Comparison of ENCODE assay signal across 8 mouse cellular contexts in the genomic region with DNA sequence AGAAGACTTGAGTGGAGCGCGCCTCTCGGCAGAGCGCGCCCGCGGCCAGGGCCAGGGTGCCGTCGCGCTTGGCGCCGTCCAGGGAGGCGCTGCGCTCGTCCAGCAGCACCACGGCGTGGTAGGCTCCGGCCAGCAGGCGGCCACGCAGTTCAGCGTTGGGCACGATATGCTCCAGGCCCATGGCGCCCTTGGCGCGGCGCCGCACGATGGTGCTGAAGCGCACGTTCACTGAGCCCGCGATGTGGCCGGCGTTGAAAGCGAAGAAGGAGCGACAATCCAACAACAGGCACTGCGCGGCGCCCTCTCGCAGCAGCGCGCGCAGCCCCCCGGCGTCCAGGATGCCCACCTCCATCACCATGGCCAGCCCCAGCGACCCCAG. TPM values are rescaled to one million over a fixed set of nuclear protein-coding genes. Genes with fewer than 3 reads are reported as not detected.
DNase-seq lines count a peak whose midpoint lies in the region; ATAC-seq and TF ChIP-seq lines count a peak whose summit lies in the region.

No protein-coding gene starts in this region.

- peak overlapping the region; percentile 62 for H3K4me3 ChIP-seq in thymus, adult 2 months (ENCODE audit: control insufficient read depth, insufficient read depth, low read length)
- H3K4me3 ChIP-seq in embryonic facial prominence, embryonic 15.5 days (replicated peaks), result peak overlapping the region; percentile 75
- peak overlapping the region; percentile 82 for H3K4me3 ChIP-seq in heart, embryonic 15.5 days
- H3K4me3 ChIP-seq in liver, embryonic 15.5 days (replicated peaks), result peak overlapping the region; percentile 82

- TF ChIP-seq CTCF in thymus, adult 2 months (IDR thresholded peaks at IDR 0.05; ENCODE audit: borderline replicate concordance, control insufficient read depth, extremely low read depth, insufficient read depth, low read length, poor library complexity), result peak; percentile 63

- H3K4me1 ChIP-seq in thymus, adult 2 months (replicated peaks; ENCODE audit: control insufficient read depth, insufficient read depth, low read length), result peaks cover 35% of the 10 kb centered on the region
- peaks cover 65% of the 10 kb centered on the region for H3K4me1 ChIP-seq in embryonic facial prominence, embryonic 15.5 days
- peaks cover 71% of the 10 kb centered on the region for H3K4me1 ChIP-seq in heart, embryonic 15.5 days (replicated peaks)
- peaks cover 84% of the 10 kb centered on the region for H3K4me1 ChIP-seq in liver, embryonic 15.5 days (replicated peaks)

- peak overlapping the region; percentile 89 for H3K4me2 ChIP-seq in embryonic facial prominence, embryonic 15.5 days (replicated peaks)
- H3K4me2 ChIP-seq in heart, embryonic 15.5 days, result peak overlapping the region; percentile 71
- H3K4me2 ChIP-seq in liver, embryonic 15.5 days, result peak overlapping the region; percentile 91

- peak overlapping the region; percentile 80 for H3K9ac ChIP-seq in embryonic facial prominence, embryonic 15.5 days
- H3K9ac ChIP-seq in heart, embryonic 15.5 days, result peak overlapping the region; percentile 92
- peak overlapping the region; percentile 97 for H3K9ac ChIP-seq in liver, embryonic 15.5 days

- H3K9me3 ChIP-seq in embryonic facial prominence, embryonic 15.5 days (replicated peaks), result no peaks in the 10 kb centered on the region
- H3K9me3 ChIP-seq in heart, embryonic 15.5 days (replicated peaks), result no peaks in the 10 kb centered on the region
- no peaks in the 10 kb centered on the region for H3K9me3 ChIP-seq in liver, embryonic 15.5 days (replicated peaks)

- no peaks in the 10 kb centered on the region for H3K27me3 ChIP-seq in thymus, adult 2 months (ENCODE audit: control insufficient read depth, insufficient read depth, low read length)
- no peaks in the 10 kb centered on the region for H3K27me3 ChIP-seq in embryonic facial prominence, embryonic 15.5 days
- H3K27me3 ChIP-seq in heart, embryonic 15.5 days, result no peaks in the 10 kb centered on the region
- H3K27me3 ChIP-seq in liver, embryonic 15.5 days, result no peaks in the 10 kb centered on the region

- ATAC-seq in embryonic facial prominence, embryonic 15.5 days (ENCODE audit: insufficient number of reproducible peaks, low FRiP score, low TSS enrichment, low read depth), result peak; percentile 67
- peak; percentile 74 for ATAC-seq in heart, embryonic 15.5 days (replicated peaks; ENCODE audit: insufficient number of reproducible peaks, insufficient read depth, low FRiP score, low read depth)
- ATAC-seq in liver, embryonic 15.5 days (ENCODE audit: insufficient read depth), result peak; percentile 71
- peak; percentile 3; the same call in 1 of the 2 replicates for ATAC-seq in neutrophil, adult 5-6 weeks (ENCODE audit: extremely low read depth, insufficient number of reproducible peaks, low FRiP score, poor library complexity, severe bottlenecking)

- peak overlapping the region; percentile 75 for H3K27ac ChIP-seq in thymus, adult 2 months (ENCODE audit: control insufficient read depth, insufficient read depth, low read length)
- H3K27ac ChIP-seq in embryonic facial prominence, embryonic 15.5 days (replicated peaks), result peak overlapping the region; percentile 99
- H3K27ac ChIP-seq in heart, embryonic 15.5 days, result peak overlapping the region; percentile 99
- peak overlapping the region; percentile 100 for H3K27ac ChIP-seq in liver, embryonic 15.5 days (replicated peaks)

- DNase-seq in thymus, adult 2 months, result no peak
- DNase-seq in thymus, postnatal 25 days, result no peak
- peak; percentile 80 to 90 for DNase-seq in kidney, postnatal 36 days
- peak; percentile 81 for DNase-seq in testis, postnatal 14 days (ENCODE audit: low spot score)

- TF ChIP-seq POLR2A in thymus, adult 2 months (IDR thresholded peaks at IDR 0.05; ENCODE audit: control insufficient read depth, extremely low read depth, insufficient read depth, low read length, poor library complexity), result no peak

- H3K36me3 ChIP-seq in thymus, adult 2 months (ENCODE audit: control insufficient read depth, insufficient read depth, low read length), result no peaks in the 10 kb centered on the region
- peaks cover 6% of the 10 kb centered on the region; the same call in 1 of the 2 replicates for H3K36me3 ChIP-seq in embryonic facial prominence, embryonic 15.5 days
- peaks cover 5% of the 10 kb centered on the region; the same call in 1 of the 2 replicates for H3K36me3 ChIP-seq in heart, embryonic 15.5 days
- peaks cover 34% of the 10 kb centered on the region for H3K36me3 ChIP-seq in liver, embryonic 15.5 days (replicated peaks)

- under 1% methylated on average over 46 of the region's 46 CpGs for WGBS in thymus, adult 2 months
- under 1% methylated on average over 46 of the region's 46 CpGs for WGBS in embryonic facial prominence, embryonic 15.5 days
- 0% methylated on average over 46 of the region's 46 CpGs for WGBS in heart, embryonic 15.5 days
- WGBS in liver, embryonic 15.5 days (ENCODE audit: insufficient replicate concordance), result under 1% methylated on average over 46 of the region's 46 CpGs

RNA-seq across cellular contexts. Expression of a gene that starts 53.3 kb away (rescaled TPM):
- 80.2 and 86.3 TPM in 2 replicates for polyA plus RNA-seq in thymus, adult 2 months (2012; rRNA removed)
- 114 and 118 TPM in 2 replicates for polyA plus RNA-seq in embryonic facial prominence, embryonic 15.5 days (2015; fragmentation: Nextera tagmentation; extraction: Ambion mirVana)
- polyA plus RNA-seq in heart, embryonic 15.5 days (2015; fragmentation: Nextera tagmentation; extraction: Ambion mirVana), result 75.0 and 92.0 TPM in 2 replicates
- polyA plus RNA-seq in liver, embryonic 15.5 days (2015; fragmentation: Nextera tagmentation; extraction: Ambion mirVana), result 33.8 and 35.7 TPM in 2 replicates
- total RNA-seq in neutrophil, adult 5-6 weeks (2017), result 22.7 and 26.3 TPM in 2 replicates

RNA-seq across cellular contexts. Expression of a gene that starts 54.0 kb away (rescaled TPM):
- 53.8 and 59.3 TPM in 2 replicates for polyA plus RNA-seq in thymus, adult 2 months (2012; rRNA removed)
- 28.4 and 33.3 TPM in 2 replicates for polyA plus RNA-seq in embryonic facial prominence, embryonic 15.5 days (2015; fragmentation: Nextera tagmentation; extraction: Ambion mirVana)
- 30.8 and 38.1 TPM in 2 replicates for polyA plus RNA-seq in heart, embryonic 15.5 days (2015; fragmentation: Nextera tagmentation; extraction: Ambion mirVana)
- polyA plus RNA-seq in liver, embryonic 15.5 days (2015; fragmentation: Nextera tagmentation; extraction: Ambion mirVana), result 29.6 and 31.2 TPM in 2 replicates
- 1,076 and 1,086 TPM in 2 replicates for total RNA-seq in neutrophil, adult 5-6 weeks (2017)

Comparison
In these comparisons a context has a peak if more than half of its experiments do, and no peak if none do; other contexts are left out.
1. DNase-seq: peak in kidney, postnatal 36 days (2 of 2) and testis, postnatal 14 days (single experiment); none in thymus, adult 2 months (single experiment) and thymus, postnatal 25 days (single experiment).
2. ATAC-seq: peak in every context shown above with its lines; median percentile 74 in heart, embryonic 15.5 days; 71 in liver, embryonic 15.5 days; 67 in embryonic facial prominence, embryonic 15.5 days; 3 in neutrophil, adult 5-6 weeks.
3. Peak in every context shown above with its lines, with median percentiles within 50 percentile points of each other: H3K27ac ChIP-seq, H3K4me3 ChIP-seq, H3K4me2 ChIP-seq and H3K9ac ChIP-seq.